14 mouse cellular contexts compared by ENCODE assay signal in the genomic region with DNA sequence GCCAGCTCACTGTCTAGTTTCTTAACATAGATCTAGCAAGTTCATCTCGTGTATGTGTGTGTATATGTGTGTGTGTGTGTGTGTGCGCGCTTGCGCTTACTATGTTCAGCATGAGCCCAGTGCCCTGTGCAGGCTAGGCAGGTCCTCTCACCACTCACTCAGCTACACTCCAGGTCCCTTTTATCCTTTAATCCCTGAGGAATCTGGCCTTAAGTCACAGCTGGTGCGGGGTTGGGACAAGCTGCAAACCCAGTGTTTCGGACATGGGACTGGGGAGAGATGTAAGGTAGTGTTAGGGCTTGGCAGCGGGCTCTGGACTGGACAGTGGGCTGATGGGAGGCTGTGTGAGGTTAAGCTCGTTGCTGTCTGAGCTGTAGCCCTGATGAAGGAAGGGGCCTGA. TPM values are rescaled to one million over a fixed set of nuclear protein-coding genes. Genes with fewer than 3 reads are reported as not detected.
DNase-seq lines count a peak whose midpoint lies in the region; ATAC-seq and TF ChIP-seq lines count a peak whose summit lies in the region.
"Had no signal": no experiment of that assay in that cellular context is flagged by ENCODE, and none has a peak within 500 bp of the region (broad histone marks: within the 10 kb centered on the region; RNA-seq: fewer than 3 reads in every experiment).

No protein-coding gene starts in this region.

- peak overlapping the region; percentile 49; the same call in 1 of the 2 replicates for H3K27ac ChIP-seq in forebrain, embryonic 10.5 days
- no peak overlapping the region for H3K27ac ChIP-seq in forebrain, embryonic 14.5 days (ENCODE audit: low read depth, low read length)
- H3K27ac ChIP-seq in left cerebral cortex, adult 2 months, result peak overlapping the region; percentile 22
- H3K27ac ChIP-seq in limb, embryonic 10.5 days, result 0 out of 2 replicates have a peak overlapping the region, but pooled peaks have one; percentile 43

- no peak for TF ChIP-seq CTCF in left cerebral cortex, adult 2 months (IDR thresholded peaks at IDR 0.05)

- H3K27me3 ChIP-seq in forebrain, embryonic 10.5 days (ENCODE audit: poor library complexity, severe bottlenecking), result no peaks in the 10 kb centered on the region
- no peaks in the 10 kb centered on the region for H3K27me3 ChIP-seq in forebrain, embryonic 14.5 days (replicated peaks; ENCODE audit: control insufficient read depth, insufficient read depth, low read length)
- H3K27me3 ChIP-seq in limb, embryonic 10.5 days (ENCODE audit: low read depth, poor library complexity, severe bottlenecking), result no peaks in the 10 kb centered on the region

- H3K36me3 ChIP-seq in forebrain, embryonic 10.5 days (replicated peaks), result peaks cover 16% of the 10 kb centered on the region
- no peaks in the 10 kb centered on the region for H3K36me3 ChIP-seq in forebrain, embryonic 14.5 days (ENCODE audit: control insufficient read depth, insufficient read depth, low read length)
- H3K36me3 ChIP-seq in limb, embryonic 10.5 days, result peaks cover 28% of the 10 kb centered on the region

- ATAC-seq in forebrain, embryonic 14.5 days, result no peak

- intact Hi-C loops in left cerebral cortex, adult 2 months (cut with DNase I), result no loop called here
- intact Hi-C loops in left cerebral cortex, postnatal 14 days (cut with DNase I), result no loop called here

- WGBS in forebrain, embryonic 10.5 days, result 66% methylated on average over 8 of the region's 8 CpGs
- whole genome bisulfite sequencing in forebrain, embryonic 14.5 days, result 67% methylated on average over 8 of the region's 8 CpGs
- WGBS in limb, embryonic 10.5 days, result 73% methylated on average over 8 of the region's 8 CpGs

- H3K9ac ChIP-seq in forebrain, embryonic 14.5 days (ENCODE audit: low read length), result no peak overlapping the region

- H3K4me3 ChIP-seq in forebrain, embryonic 10.5 days, result no peak overlapping the region
- H3K4me3 ChIP-seq in forebrain, embryonic 14.5 days (ENCODE audit: low read depth, low read length), result no peak overlapping the region
- H3K4me3 ChIP-seq in left cerebral cortex, adult 2 months, result no peak overlapping the region
- H3K4me3 ChIP-seq in limb, embryonic 10.5 days, result no peak overlapping the region

- H3K4me2 ChIP-seq in forebrain, embryonic 14.5 days (ENCODE audit: low read length), result no peak overlapping the region

- peaks cover 80% of the 10 kb centered on the region for H3K4me1 ChIP-seq in forebrain, embryonic 10.5 days
- peaks cover 35% of the 10 kb centered on the region for H3K4me1 ChIP-seq in forebrain, embryonic 14.5 days (ENCODE audit: control insufficient read depth, insufficient read depth, low read length)
- H3K4me1 ChIP-seq in limb, embryonic 10.5 days, result peaks cover 81% of the 10 kb centered on the region

- no peaks in the 10 kb centered on the region for H3K9me3 ChIP-seq in forebrain, embryonic 10.5 days
- no peaks in the 10 kb centered on the region for H3K9me3 ChIP-seq in forebrain, embryonic 14.5 days (replicated peaks; ENCODE audit: control insufficient read depth, low read length)
- H3K9me3 ChIP-seq in limb, embryonic 10.5 days (replicated peaks), result no peaks in the 10 kb centered on the region

- no peak for DNase-seq in forebrain, embryonic 10.5 days (ENCODE audit: extremely low spot score, low spot score)
- DNase-seq in forebrain, embryonic 14.5 days (ENCODE audit: low spot score), result no peak
- no peak for DNase-seq in left cerebral cortex, adult 2 months (ENCODE audit: extremely low spot score in 1 of 2, low spot score in 2 of 2)
- no peak for DNase-seq in left cerebral cortex, postnatal 14 days (ENCODE audit: low spot score in 2 of 2)
- no peak for DNase-seq in limb, embryonic 10.5 days (ENCODE audit: low spot score)
- peak; percentile 53 for DNase-seq in retina, postnatal 1 day
- DNase-seq in right cerebral cortex, adult 18-20 months, result no peak
- no peak for DNase-seq in ovary, postnatal 10 days (ENCODE audit: low spot score)
- DNase-seq: gastrocnemius, postnatal 10 days; kidney, adult 2 months; layer of hippocampus, postnatal 36 days; lung, adult 18-20 months; spleen, adult 18-20 months; thymus, postnatal 36 days had no signal

RNA-seq across cellular contexts. Expression of a gene that starts 19.1 kb away (rescaled TPM):
- polyA plus RNA-seq in forebrain, embryonic 10.5 days (2016; fragmentation: Nextera tagmentation; extraction: Ambion mirVana), result 48.2 and 50.1 TPM in 2 replicates
- polyA plus RNA-seq in forebrain, embryonic 14.5 days (2014; fragmentation: Nextera tagmentation; extraction: Ambion mirVana), result 53.3 and 62.4 TPM in 2 replicates
- 100 to 1,000 TPM; 268 to 280 TPM for total RNA-seq in left cerebral cortex, adult 2 months (2021)
- 100 to 1,000 TPM; 244 to 245 TPM for total RNA-seq in left cerebral cortex, postnatal 14 days (2021)
- polyA plus RNA-seq in limb, embryonic 10.5 days (2016; fragmentation: Nextera tagmentation; extraction: Ambion mirVana), result 71.2 and 80.3 TPM in 2 replicates
